Mouse (Mus musculus) kidney, adult 11 months (tissue): ENCODE results near the gene Bhlhe23.

ENCODE experiments used
- DNase-seq: peaks from one replicate; pipeline ENCODE4 v3.0.0; 2022

Gene Bhlhe23

GRCm38 (mm10) chr2:180765713-180766112, 11.0 kb downstream of the Bhlhe23 start:
- no peak for DNase-seq

- no peak for DNase-seq
Observed at GRCm38 (mm10) chr2:180764986-180765385, 11.7 kb downstream of the Bhlhe23 start.

DNA sequence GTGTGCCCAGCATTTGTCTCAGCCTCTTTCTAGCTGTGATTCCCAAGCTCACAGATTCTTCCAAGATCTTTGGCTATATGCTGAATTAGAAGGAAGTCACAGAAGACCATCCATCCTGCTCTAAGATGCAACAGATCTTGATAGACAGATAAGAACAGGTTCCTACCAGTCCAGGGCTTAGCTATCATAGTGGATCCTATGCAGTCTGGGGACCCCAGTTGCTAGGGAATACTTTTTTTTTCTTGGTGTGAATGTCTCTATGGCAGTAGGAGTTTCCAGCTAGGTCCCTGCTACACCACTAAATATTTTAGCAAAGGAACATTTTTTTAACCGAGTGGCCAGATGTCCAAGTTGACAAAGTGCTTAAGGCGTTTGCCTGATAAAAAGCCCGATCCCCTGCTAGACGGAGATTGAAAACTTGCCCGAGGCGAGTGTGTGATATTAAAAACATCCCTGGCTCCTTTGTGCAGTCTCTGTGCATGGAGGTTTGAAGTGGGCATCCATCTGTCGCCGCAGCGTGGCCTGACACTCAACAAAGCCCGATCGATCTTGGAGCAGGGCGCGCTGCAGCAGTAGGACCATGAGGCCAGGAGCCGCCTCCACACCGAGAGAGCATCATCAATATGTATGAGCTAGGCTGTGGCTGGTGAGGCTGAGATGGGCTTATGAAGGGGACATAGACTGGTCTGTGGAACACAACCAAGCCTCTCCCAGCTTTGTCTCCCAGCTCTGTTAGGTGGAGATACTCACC, 18.0 kb downstream of the Bhlhe23 start:
- no peak for DNase-seq

DNA sequence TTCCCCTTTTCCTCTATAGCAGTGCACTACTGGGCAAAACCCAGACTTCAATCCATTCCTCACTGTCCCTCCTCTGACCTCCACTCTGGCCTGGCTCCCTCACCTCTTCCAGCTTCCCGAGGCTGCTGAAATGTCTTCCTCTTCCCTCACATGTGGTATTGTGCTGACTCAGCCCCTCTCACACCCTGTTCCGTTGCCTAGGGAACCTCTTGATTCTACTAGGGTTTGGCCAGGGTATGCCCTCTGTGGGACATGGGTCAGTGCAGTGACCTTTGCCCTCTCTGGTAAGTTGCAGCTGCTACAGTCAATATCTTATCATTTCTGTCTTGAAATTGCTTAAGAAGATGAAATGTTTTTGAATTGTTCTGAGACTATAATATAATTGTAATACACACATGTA, 19.9 kb downstream of the Bhlhe23 start:
- no peak for DNase-seq

DNA sequence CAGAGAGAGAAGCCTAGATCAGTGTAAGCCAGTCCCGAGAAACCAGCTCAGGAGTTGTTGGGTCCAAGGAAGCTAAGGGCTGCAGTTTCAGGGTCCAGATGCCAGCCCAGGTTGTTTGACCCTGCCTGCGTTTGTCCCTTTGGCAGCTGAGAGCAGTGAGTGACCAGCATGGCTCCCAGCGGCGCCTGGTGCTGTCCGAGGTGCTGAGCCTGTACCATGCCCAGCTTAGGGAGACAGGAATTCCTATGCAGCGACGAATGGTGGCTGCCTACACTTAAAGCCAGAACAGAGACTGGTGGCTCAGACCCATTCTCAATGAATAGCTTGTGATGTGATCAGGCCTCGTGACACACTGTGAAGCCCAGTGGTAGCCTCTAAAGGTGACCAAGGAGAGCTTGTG, 20.8 kb downstream of the Bhlhe23 start:
- peak; percentile 16 for DNase-seq

- no peak for DNase-seq
Observed at GRCm38 (mm10) chr2:180754976-180755688, 21.6 kb downstream of the Bhlhe23 start.

GRCm38 (mm10) chr2:180748904-180749303, 27.8 kb downstream of the Bhlhe23 start:
- DNase-seq = no peak

DNA sequence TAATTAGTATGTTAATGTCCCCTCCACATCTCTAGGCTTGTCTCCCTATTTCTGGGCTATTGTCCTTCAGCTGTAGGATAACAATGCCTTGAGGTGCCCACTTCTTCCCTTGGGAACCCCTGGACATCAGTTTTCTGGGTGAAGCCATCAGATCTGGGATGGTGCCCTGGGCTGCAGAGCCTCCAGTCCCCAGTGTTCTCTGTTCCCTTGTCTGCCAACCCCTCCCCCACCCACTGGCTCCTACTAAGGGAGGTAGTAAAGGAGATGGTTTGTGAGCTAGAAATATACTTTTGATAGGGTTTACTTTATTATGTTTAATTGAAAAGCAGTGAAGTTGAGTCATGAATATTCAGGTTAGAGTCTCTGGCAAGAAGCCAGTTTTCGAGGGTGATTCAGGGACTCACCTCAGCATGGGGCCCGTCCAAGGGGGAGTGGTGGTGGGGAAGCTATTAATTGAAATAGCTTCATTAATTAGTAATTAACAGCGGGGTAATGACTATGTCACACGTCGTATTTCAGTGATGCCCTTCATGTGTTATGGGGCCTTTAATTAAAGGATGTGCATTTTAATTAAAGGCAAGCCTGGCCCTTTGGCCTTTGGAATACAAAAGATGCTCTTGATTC, 30.0 kb downstream of the Bhlhe23 start:
- DNase-seq = no peak

DNA sequence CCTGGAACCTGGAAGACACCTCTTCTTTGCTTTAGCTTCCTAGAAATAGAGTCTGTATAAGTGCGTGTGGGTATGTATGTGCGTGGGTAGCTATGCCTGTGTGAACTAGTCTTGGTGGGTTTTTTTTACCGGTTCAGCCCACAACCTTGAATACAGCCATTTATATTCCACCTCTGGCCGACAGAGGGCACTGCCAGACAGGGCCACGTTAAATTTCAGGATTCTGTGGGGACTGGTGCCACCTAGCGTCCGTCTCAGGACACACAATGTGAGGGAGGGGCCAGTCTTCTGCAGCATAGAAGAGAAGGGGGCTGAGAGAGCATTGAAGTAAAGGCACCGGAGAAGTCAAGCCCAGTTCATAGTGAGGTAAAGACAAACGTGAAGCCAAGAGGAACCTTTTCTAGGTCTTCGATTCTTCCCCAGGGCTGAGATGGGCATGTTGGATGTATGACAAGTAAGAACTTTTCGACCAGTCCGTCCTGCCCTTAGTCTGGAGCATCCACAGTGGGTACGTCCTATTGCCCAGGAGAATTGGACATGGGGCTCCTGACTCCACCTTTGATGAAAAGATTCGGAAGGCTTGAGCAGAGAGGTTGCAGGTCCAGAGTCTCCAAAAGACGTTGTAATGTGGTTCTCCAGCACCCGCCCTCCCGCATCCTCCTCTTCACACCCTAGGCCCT, 31.3 kb downstream of the Bhlhe23 start:
- DNase-seq = peak; percentile 68

GRCm38 (mm10) chr2:180743321-180743720, 33.4 kb downstream of the Bhlhe23 start:
- no peak for DNase-seq

DNA sequence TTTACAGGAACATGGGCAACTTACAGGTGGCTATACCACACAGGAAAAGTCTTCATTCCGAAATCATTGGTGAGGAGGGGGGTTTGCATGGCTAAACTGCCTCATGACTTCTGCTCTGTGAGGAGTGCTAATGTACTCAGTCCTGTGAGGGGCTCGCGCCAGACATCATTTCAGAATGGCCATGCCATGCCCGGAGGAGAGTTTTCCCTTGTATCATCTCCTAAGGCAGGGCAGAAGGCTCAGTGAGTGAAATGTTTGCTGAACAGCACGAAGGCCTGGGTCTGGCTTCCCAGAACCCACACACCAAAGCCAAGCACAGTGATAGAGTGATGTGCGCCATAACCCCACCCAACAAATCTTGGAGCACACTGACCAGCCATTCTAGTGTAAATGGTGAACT, 33.9 kb downstream of the Bhlhe23 start:
- DNase-seq = no peak

- DNase-seq = no peak
Observed at GRCm38 (mm10) chr2:180741421-180741820, 35.3 kb downstream of the Bhlhe23 start.

DNA sequence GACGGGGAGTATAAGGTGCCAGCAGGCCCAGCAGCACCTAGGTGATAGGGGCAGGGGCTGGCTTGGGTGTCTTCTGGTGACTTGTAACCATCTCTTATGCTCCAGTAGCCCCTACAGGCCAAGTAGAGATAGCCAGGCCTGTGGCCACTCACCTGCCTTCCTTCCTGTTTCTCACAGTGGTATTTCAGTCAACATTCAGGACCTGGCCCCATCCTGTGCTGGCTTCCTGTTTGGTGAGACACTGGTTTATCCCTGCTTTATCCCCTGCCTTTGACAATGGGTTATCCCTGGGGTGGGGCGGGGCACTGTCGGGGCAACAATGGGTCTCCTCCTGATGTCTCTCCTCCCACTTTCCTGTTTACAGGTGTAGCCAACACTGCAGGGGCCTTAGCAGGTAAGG, 36.4 kb downstream of the Bhlhe23 start:
- DNase-seq = no peak

DNA sequence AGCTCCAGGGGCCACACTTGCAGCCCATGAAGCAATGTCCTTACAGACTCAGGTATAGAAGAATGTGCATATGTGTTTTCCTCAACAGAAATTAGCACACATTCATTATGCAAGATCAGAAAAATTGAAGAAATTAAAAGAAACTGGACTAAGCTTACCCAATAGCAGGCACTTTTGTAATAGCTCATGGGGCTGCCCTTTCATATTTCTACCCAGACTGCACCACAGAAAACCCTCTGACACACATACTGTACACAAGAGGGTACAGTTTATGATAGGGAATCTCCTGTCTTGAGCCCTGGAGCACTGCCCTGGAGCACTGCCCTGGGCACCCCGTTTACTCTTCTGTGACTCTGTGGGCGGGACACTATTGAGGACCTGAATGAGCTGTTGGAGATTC, 38.7 kb downstream of the Bhlhe23 start:
- no peak for DNase-seq

DNA sequence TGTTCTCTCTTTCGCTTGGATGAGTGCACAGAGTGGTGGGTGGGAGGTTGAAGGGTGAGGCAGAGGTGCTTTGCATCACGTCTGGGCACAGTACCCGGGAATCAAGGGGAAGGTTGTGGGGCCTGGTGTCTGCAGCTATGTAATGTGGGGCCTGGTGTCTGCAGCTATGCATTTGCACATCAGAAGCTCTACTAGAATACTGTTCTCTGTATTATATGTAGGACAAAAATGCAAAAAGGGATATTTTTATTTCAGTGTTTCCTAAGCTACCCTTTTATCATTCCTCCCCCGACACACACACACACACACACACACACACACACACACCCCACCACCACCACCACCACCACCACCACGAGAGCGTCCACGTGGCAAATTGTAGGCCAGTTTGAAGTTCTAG, 41.5 kb downstream of the Bhlhe23 start:
- DNase-seq = no peak

DNA sequence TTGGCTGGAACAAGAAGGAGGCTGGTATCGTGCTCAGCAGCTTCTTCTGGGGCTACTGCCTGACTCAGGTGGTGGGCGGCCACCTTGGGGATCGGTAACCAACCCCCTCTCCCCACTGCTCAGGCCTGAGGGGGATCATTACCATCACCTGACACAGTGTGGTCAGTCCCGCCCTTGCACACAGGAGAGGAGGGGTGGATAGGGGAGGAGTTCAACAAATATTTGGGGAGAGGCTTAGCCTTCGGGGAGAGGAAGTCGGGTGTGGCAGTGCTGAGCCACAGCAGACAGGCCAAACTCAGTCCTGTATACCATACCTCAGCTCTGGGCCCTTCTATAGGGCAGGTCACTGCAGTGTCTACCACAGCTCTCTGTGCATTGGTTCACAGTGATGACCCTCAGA, 44.7 kb downstream of the Bhlhe23 start:
- DNase-seq = no peak

DNA sequence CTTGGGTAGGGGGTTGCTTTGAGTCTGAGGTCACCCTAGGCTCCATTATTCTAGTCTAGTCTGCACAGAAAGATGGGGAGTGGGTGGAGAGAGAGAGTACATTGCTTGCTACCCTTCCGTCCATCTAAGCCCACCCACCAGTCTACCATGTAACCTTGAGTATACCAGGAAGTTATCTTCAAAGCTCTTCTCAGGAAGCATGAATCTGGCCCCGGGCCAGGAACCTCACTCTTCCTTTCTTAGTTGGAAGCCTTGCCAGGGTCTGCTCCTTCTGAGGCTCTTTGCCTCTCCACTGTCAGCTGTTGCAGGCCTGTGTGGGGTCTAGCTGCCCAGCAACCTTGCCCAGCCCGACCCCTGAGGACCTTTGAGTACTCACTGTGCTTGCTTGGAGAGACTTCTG, 45.7 kb downstream of the Bhlhe23 start:
- DNase-seq = no peak

- DNase-seq = no peak
Observed at GRCm38 (mm10) chr2:180727613-180728021, 49.1 kb downstream of the Bhlhe23 start.

DNA sequence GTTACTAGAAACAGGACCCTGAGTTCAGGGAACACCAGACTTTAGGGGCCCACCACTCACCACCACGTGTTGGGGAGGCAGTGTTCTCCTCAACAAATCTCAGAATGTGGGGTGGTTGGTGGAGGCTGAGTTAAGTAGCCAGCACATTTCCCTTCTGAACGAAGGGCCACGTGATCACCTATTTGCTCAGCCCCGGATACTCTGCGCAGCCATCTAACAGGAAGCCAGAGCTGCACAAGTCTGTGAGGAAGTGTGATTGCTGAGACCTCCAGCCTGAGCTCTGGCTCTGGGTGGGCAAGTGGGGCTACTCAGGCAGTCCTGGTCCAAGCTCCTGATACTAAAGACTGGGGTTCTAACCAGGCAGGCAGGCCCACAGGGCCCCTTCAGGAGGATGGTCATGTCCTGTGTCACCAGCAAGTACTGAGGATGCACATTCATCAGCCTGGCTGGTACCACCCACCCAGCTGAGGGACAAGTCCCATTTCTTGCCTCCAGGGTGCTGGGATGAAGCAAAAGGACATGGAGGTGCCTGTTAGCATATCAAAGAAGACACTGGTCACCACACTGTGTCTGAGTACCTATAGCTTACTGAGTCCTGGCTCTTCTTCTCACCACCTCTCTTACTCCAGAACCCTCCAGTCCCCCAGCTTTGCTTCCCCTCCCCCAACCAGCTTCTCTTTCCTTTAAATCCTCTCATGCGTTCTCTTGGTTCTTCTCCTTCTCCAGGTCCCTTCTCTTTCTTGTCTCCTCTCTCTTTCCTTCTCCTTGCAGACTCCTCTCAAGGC, 49.9 kb downstream of the Bhlhe23 start:
- DNase-seq = no peak

DNA sequence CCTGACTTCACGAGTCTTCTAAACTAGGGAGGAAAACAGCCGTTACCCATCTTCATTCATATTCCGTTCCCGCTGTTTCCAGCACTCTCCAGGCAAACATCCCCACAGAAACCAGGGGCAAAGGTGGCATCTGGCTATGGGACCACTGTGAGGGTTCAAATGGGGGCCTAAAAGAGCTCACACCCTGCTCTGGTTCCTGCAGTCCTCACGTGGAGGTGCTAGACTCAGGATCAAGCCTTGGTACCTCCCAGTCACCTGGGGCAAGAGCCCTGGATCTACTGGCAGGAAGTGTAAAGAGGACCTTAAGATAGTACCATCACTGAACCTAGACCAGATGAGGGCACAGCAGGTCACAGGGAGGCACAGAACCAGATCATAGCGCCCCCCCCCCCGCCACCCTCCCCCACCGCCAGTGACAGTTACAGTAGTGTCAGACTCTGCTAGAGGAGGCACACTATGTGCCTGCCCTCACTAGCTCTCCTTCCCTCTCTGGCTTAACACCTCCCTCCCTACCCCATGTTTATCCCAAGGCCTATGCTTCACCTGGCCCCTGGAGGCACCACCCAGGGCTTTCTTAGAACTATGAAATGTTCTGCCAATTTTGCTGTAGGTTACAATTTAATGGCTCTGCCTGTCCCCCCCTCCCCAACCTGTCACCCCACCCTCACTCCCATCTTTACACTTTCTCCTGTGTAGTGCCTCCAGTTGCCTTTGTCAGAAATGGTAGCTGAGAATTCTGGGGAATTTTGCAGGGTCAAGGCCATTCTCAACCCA, 50.7 kb downstream of the Bhlhe23 start:
- DNase-seq = no peak

DNA sequence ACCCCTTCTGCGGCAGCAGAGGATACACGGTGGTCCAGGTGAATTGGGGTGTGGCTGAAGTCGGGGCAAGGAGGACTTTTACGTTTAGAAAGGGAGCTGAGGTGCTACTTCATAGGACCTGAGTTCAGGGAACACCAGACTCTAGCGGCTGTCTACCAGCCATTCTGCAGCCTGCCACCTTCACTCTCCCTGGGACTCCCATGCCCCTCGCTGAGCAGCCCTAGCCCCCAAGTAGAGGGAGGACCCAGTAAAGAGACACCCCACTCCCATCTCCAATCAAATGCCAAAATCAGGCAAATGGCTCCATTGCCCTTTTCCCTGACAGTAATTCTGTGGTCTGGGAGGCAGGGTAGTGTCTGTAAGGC, 51.3 kb downstream of the Bhlhe23 start:
- no peak for DNase-seq
